8 mouse cellular contexts compared by ENCODE assay signal in genomic region chr4:152039831-152040310, GRCm38 (mm10). TPM values are rescaled to one million over a fixed set of nuclear protein-coding genes. Genes with fewer than 3 reads are reported as not detected.
A peak's percentile ranks its signal among the peaks of the same experiment; 100 is the strongest.
DNase-seq lines count a peak whose midpoint lies in the region; ATAC-seq and TF ChIP-seq lines count a peak whose summit lies in the region.

No protein-coding gene starts in this region.

- no peak for TF ChIP-seq CTCF in kidney, adult 2 months (conservative IDR thresholded peaks at IDR 0.05; ENCODE audit: insufficient read depth, insufficient read length, low read depth, low read length)
- no peak for TF ChIP-seq CTCF in bone marrow macrophage, adult 2 months (IDR thresholded peaks at IDR 0.05; ENCODE audit: low read depth, low read length)

- H3K4me3 ChIP-seq in kidney, adult 2 months (ENCODE audit: insufficient read depth, low read depth, low read length): peak overlapping the region; percentile 71
- peak overlapping the region; percentile 96 for H3K4me3 ChIP-seq in bone marrow macrophage, adult 2 months (ENCODE audit: insufficient read depth, low read length)
- H3K4me3 ChIP-seq in hindbrain, embryonic 11.5 days (ENCODE audit: low read depth, low read length): peak overlapping the region; percentile 99
- H3K4me3 ChIP-seq in midbrain, embryonic 10.5 days: peak overlapping the region; percentile 100

- DNase-seq in kidney, adult 2 months: peak; percentile 54
- DNase-seq in kidney, adult 11 months: no peak
- no peak for DNase-seq in hindbrain, embryonic 11.5 days (ENCODE audit: low spot score)
- no peak for DNase-seq in midbrain, embryonic 10.5 days (ENCODE audit: low spot score)
- no peak for DNase-seq in urinary bladder, postnatal 36 days (ENCODE audit: low spot score in 2 of 2)
- DNase-seq in ovary, adult 18-20 months (ENCODE audit: low spot score): no peak
- no peak for DNase-seq in cerebellum, postnatal 36 days

- no peak; the same call in 1 of the 2 replicates for ATAC-seq in hindbrain, embryonic 11.5 days (ENCODE audit: low FRiP score)

- no peak overlapping the region for H3K27ac ChIP-seq in kidney, adult 2 months (ENCODE audit: insufficient read depth, low read depth, low read length)
- H3K27ac ChIP-seq in bone marrow macrophage, adult 2 months (ENCODE audit: insufficient read depth, low read depth, low read length): no peak overlapping the region
- H3K27ac ChIP-seq in hindbrain, embryonic 11.5 days (ENCODE audit: low read depth, low read length): no peak overlapping the region
- H3K27ac ChIP-seq in midbrain, embryonic 10.5 days (replicated peaks): peak overlapping the region; percentile 87

- H3K27me3 ChIP-seq in kidney, adult 2 months (replicated peaks; ENCODE audit: control insufficient read depth, insufficient read depth, low read length): no peaks in the 10 kb centered on the region
- no peaks in the 10 kb centered on the region for H3K27me3 ChIP-seq in hindbrain, embryonic 11.5 days (ENCODE audit: control insufficient read depth, insufficient read depth, low read length)
- no peaks in the 10 kb centered on the region for H3K27me3 ChIP-seq in midbrain, embryonic 10.5 days (ENCODE audit: low read depth, poor library complexity, severe bottlenecking)

- peak overlapping the region; percentile 82 for H3K9ac ChIP-seq in hindbrain, embryonic 11.5 days (ENCODE audit: low read depth, low read length)

- H3K4me2 ChIP-seq in hindbrain, embryonic 11.5 days (replicated peaks; ENCODE audit: low read depth, low read length): peak overlapping the region; percentile 69

- no peaks in the 10 kb centered on the region for H3K9me3 ChIP-seq in hindbrain, embryonic 11.5 days (ENCODE audit: control insufficient read depth, low read length)
- H3K9me3 ChIP-seq in midbrain, embryonic 10.5 days (replicated peaks): no peaks in the 10 kb centered on the region

- H3K36me3 ChIP-seq in kidney, adult 2 months (ENCODE audit: control insufficient read depth, insufficient read depth, low read length): no peaks in the 10 kb centered on the region
- peaks cover 2% of the 10 kb centered on the region for H3K36me3 ChIP-seq in hindbrain, embryonic 11.5 days (ENCODE audit: control insufficient read depth, insufficient read depth, low read length)
- peaks cover 41% of the 10 kb centered on the region for H3K36me3 ChIP-seq in midbrain, embryonic 10.5 days

- 4% methylated on average over 25 of the region's 25 CpGs for WGBS in kidney, adult 2 months
- 5% methylated on average over 25 of the region's 25 CpGs for whole genome bisulfite sequencing in hindbrain, embryonic 11.5 days
- WGBS in midbrain, embryonic 10.5 days: 4% methylated on average over 25 of the region's 25 CpGs

- peaks cover 7% of the 10 kb centered on the region for H3K4me1 ChIP-seq in kidney, adult 2 months (ENCODE audit: control insufficient read depth, insufficient read depth, low read length)
- peaks cover 3% of the 10 kb centered on the region; the same call in 1 of the 2 replicates for H3K4me1 ChIP-seq in bone marrow macrophage, adult 2 months (ENCODE audit: control insufficient read depth, insufficient read depth, low read length)
- H3K4me1 ChIP-seq in hindbrain, embryonic 11.5 days (replicated peaks; ENCODE audit: control insufficient read depth, insufficient read depth, low read length): peaks cover 2% of the 10 kb centered on the region; the same call in 1 of the 2 replicates
- peaks cover 30% of the 10 kb centered on the region for H3K4me1 ChIP-seq in midbrain, embryonic 10.5 days

- TF ChIP-seq POLR2A in kidney, adult 2 months (IDR thresholded peaks at IDR 0.05; ENCODE audit: low read depth, low read length): no peak
- TF ChIP-seq POLR2A in bone marrow macrophage, adult 2 months (IDR thresholded peaks at IDR 0.05; ENCODE audit: borderline replicate concordance, low read depth, low read length): no peak

RNA-seq across cellular contexts. Expression of gene Nol9, which starts 0.8 kb away (rescaled TPM):
- 18.1 and 19.8 TPM in 2 replicates for polyA plus RNA-seq in kidney, adult 2 months (2012; rRNA removed)
- polyA plus RNA-seq in bone marrow macrophage, adult 2 months (2012; ENCODE audit: insufficient read depth, insufficient read length, missing spikeins): 11.1 and 12.7 TPM in 2 replicates
- 23.2 and 25.6 TPM in 2 replicates for polyA plus RNA-seq in hindbrain, embryonic 11.5 days (2014; fragmentation: Nextera tagmentation; extraction: Ambion mirVana)
- 35.3 and 35.7 TPM in 2 replicates for polyA plus RNA-seq in midbrain, embryonic 10.5 days (2016; fragmentation: Nextera tagmentation; extraction: Ambion mirVana)

RNA-seq across cellular contexts. Expression of gene Tas1r1, which starts 1.5 kb away (rescaled TPM):
- polyA plus RNA-seq in kidney, adult 2 months (2012; rRNA removed): 0.12 and 0.22 TPM in 2 replicates
- not detected in 2 replicates for polyA plus RNA-seq in bone marrow macrophage, adult 2 months (2012; ENCODE audit: insufficient read depth, insufficient read length, missing spikeins)
- 0.62 and 0.84 TPM in 2 replicates for polyA plus RNA-seq in hindbrain, embryonic 11.5 days (2014; fragmentation: Nextera tagmentation; extraction: Ambion mirVana)
- 0.73 and 0.75 TPM in 2 replicates for polyA plus RNA-seq in midbrain, embryonic 10.5 days (2016; fragmentation: Nextera tagmentation; extraction: Ambion mirVana)

RNA-seq across cellular contexts. Expression of gene Zbtb48, which starts 12.4 kb away (rescaled TPM):
- polyA plus RNA-seq in kidney, adult 2 months (2012; rRNA removed): 11.0 and 13.8 TPM in 2 replicates
- 7.5 and 11.4 TPM in 2 replicates for polyA plus RNA-seq in bone marrow macrophage, adult 2 months (2012; ENCODE audit: insufficient read depth, insufficient read length, missing spikeins)
- polyA plus RNA-seq in hindbrain, embryonic 11.5 days (2014; fragmentation: Nextera tagmentation; extraction: Ambion mirVana): 18.0 and 19.6 TPM in 2 replicates
- polyA plus RNA-seq in midbrain, embryonic 10.5 days (2016; fragmentation: Nextera tagmentation; extraction: Ambion mirVana): 18.7 and 25.6 TPM in 2 replicates

RNA-seq across cellular contexts. Expression of gene Klhl21, which starts 31.3 kb away (rescaled TPM):
- polyA plus RNA-seq in kidney, adult 2 months (2012; rRNA removed): 23.0 and 26.7 TPM in 2 replicates
- 11.7 and 13.3 TPM in 2 replicates for polyA plus RNA-seq in bone marrow macrophage, adult 2 months (2012; ENCODE audit: insufficient read depth, insufficient read length, missing spikeins)
- 2.7 and 3.0 TPM in 2 replicates for polyA plus RNA-seq in hindbrain, embryonic 11.5 days (2014; fragmentation: Nextera tagmentation; extraction: Ambion mirVana)
- polyA plus RNA-seq in midbrain, embryonic 10.5 days (2016; fragmentation: Nextera tagmentation; extraction: Ambion mirVana): 6.9 and 8.5 TPM in 2 replicates

RNA-seq across cellular contexts. Expression of gene Plekhg5, which starts 32.4 kb away (rescaled TPM):
- 22.2 and 23.6 TPM in 2 replicates for polyA plus RNA-seq in kidney, adult 2 months (2012; rRNA removed)
- 2.6 and 3.0 TPM in 2 replicates for polyA plus RNA-seq in bone marrow macrophage, adult 2 months (2012; ENCODE audit: insufficient read depth, insufficient read length, missing spikeins)
- 4.0 and 4.6 TPM in 2 replicates for polyA plus RNA-seq in hindbrain, embryonic 11.5 days (2014; fragmentation: Nextera tagmentation; extraction: Ambion mirVana)
- polyA plus RNA-seq in midbrain, embryonic 10.5 days (2016; fragmentation: Nextera tagmentation; extraction: Ambion mirVana): 8.1 and 9.5 TPM in 2 replicates
